Mouse (Mus musculus) liver, postnatal 0 days (tissue): ENCODE measurements around the gene Cdc42se1. TPM values are rescaled to one million over a fixed set of nuclear protein-coding genes. Genes with fewer than 3 reads are reported as not detected.

Experiments used
- ATAC-seq: fragments of 200-750 bp; cut with Nextera tagmentation; 2 replicates; pipeline ENCODE4 v1.8.0; 2017; ENCODE audit warnings: mild to moderate bottlenecking, moderate library complexity
- DNase-seq: peaks from one replicate; pipeline ENCODE4 v3.0.0-alpha.2; 2016
- H3K27ac ChIP-seq: fragments of 300-500 bp; sonication (generic); 2 replicates; pipeline ENCODE4 v1.5.1; 2014; ENCODE audit warnings: antibody characterized with exemption, moderate library complexity, mild to moderate bottlenecking, low read depth
- H3K27me3 ChIP-seq: fragments of 300-500 bp; sonication (generic); 2 replicates; pipeline ENCODE4 v1.6.1; 2014; ENCODE audit warnings: low read length, control low read depth, mixed read lengths; ENCODE audit not compliant: insufficient read depth
- H3K36me3 ChIP-seq: fragments of 300-500 bp; sonication (generic); replicated peaks from 2 replicates; pipeline ENCODE4 v1.6.1; 2014; ENCODE audit warnings: mild to moderate bottlenecking, control low read depth, low read length, moderate library complexity, mixed read lengths; ENCODE audit not compliant: insufficient read depth
- H3K4me1 ChIP-seq: fragments of 300-500 bp; sonication (generic); 2 replicates; pipeline ENCODE4 v1.6.1; 2014; ENCODE audit warnings: antibody characterized with exemption, mild to moderate bottlenecking, control low read depth; ENCODE audit not compliant: insufficient read depth
- H3K4me2 ChIP-seq: fragments of 300-500 bp; sonication (generic); 2 replicates; pipeline ENCODE4 v1.6.1; 2014; ENCODE audit warnings: low read depth, mild to moderate bottlenecking, low read length, moderate library complexity, mixed read lengths
- H3K4me3 ChIP-seq: fragments of 300-500 bp; sonication (generic); 2 replicates; pipeline ENCODE4 v1.5.1; 2014; ENCODE audit warnings: low read depth, low read length
- H3K9ac ChIP-seq: fragments of 300-500 bp; sonication (generic); replicated peaks from 2 replicates; pipeline ENCODE4 v1.6.1; 2014; ENCODE audit warnings: mild to moderate bottlenecking, moderate library complexity
- H3K9me3 ChIP-seq: fragments of 300-500 bp; sonication (generic); 2 replicates; pipeline ENCODE4 v1.6.1; 2016; ENCODE audit warnings: mild to moderate bottlenecking, control low read depth, low read length, mixed read lengths
- CTCF ChIP-seq: sonication (generic); IDR thresholded peaks from 2 replicates; pipeline ENCODE4 v1.5.1; 2016; ENCODE audit warnings: antibody characterized with exemption, low read depth
- EP300 ChIP-seq: IDR thresholded peaks from 2 replicates; pipeline ENCODE4 v1.6.1; 2016; ENCODE audit warnings: antibody characterized with exemption, low read depth, mild to moderate bottlenecking
- WGBS: fragments of 180-500 bp; shearing (Covaris S2); extraction: QIAGEN DNeasy Blood & Tissue Kit; methylation state at CpG from one replicate; pipeline ENCODE4 v1.1.7; 2014; ENCODE audit not compliant: insufficient replicate concordance; 5-methylcytosine and 5-hydroxymethylcytosine counted together
- polyA plus RNA-seq: library from polyadenylated mRNA; unstranded; fragments of >200 nt; fragmentation: Nextera tagmentation; extraction: Ambion mirVana; gene quantifications from 2 replicates; pipeline ENCODE4 v1.2.1, GENCODE M21; 2015

Gene Cdc42se1
- polyA plus RNA-seq, 1 experiment from 2014 or later = 31.7 TPM

- TF ChIP-seq EP300 = no peak
- no peak for TF ChIP-seq CTCF
- Histone ChIP-seq H3K27ac (peak overlapping the region; percentile 98; the same call in 1 of the 2 replicates), H3K27me3 (no peaks in the 10 kb centered on the region), H3K4me2 (peak overlapping the region; percentile 83), H3K4me1 (peaks cover 24% of the 10 kb centered on the region), H3K36me3 (peaks cover 20% of the 10 kb centered on the region), H3K4me3 (peak overlapping the region; percentile 74), H3K9me3 (no peaks in the 10 kb centered on the region), H3K9ac (peak overlapping the region; percentile 86)
- ATAC-seq (no peak), DNase-seq (no peak)
- 81% methylated on average over 12 of the region's 12 CpGs for WGBS
Measured at GRCm38 (mm10) chr3:95284501-95285281, 56.2 kb downstream of the Cdc42se1 start.

GRCm38 (mm10) chr3:95285390-95285789 is 56.9 kb downstream of the Cdc42se1 start:
- no peak overlapping the region for H3K4me3 ChIP-seq
- peaks cover 21% of the 10 kb centered on the region for H3K4me1 ChIP-seq
- H3K4me2 ChIP-seq = peak overlapping the region; percentile 83; the same call in 1 of the 2 replicates
- no peaks in the 10 kb centered on the region for H3K9me3 ChIP-seq
- no peaks in the 10 kb centered on the region for H3K27me3 ChIP-seq
- 0 out of 2 replicates have a peak overlapping the region, but pooled peaks have one; percentile 45 for H3K9ac ChIP-seq
- DNase-seq (no peak), ATAC-seq (no peak)
- H3K36me3 ChIP-seq = peaks cover 20% of the 10 kb centered on the region
- no peak for TF ChIP-seq EP300
- H3K27ac ChIP-seq = peak overlapping the region; percentile 81
- 84% methylated on average over 5 of the region's 5 CpGs for WGBS

Other genes with a start within 250 kb of the Cdc42se1 start
- 3.7 and 5.3 TPM in 2 replicates for gene Zfp687, start 213.3 kb upstream of the Cdc42se1 start, polyA plus RNA-seq
- 142 and 143 TPM in 2 replicates for gene Psmd4, start 186.1 kb upstream of the Cdc42se1 start, polyA plus RNA-seq
- 6.4 and 7.1 TPM in 2 replicates for gene Pip5k1a, start 121.8 kb upstream of the Cdc42se1 start, polyA plus RNA-seq
- 27.4 and 27.9 TPM in 2 replicates for gene Vps72, start 117.7 kb upstream of the Cdc42se1 start, polyA plus RNA-seq
- 0.19 and 1.5 TPM in 2 replicates for gene Tmod4, start 104.3 kb upstream of the Cdc42se1 start, polyA plus RNA-seq
- 19.3 and 23.7 TPM in 2 replicates for gene Scnm1, start 94.7 kb upstream of the Cdc42se1 start, polyA plus RNA-seq
- 6.7 and 7.0 TPM in 2 replicates for gene Lysmd1, start 94.6 kb upstream of the Cdc42se1 start, polyA plus RNA-seq
- 13.0 and 13.1 TPM in 2 replicates for gene Tnfaip8l2, start 86.4 kb upstream of the Cdc42se1 start, polyA plus RNA-seq
- 0.28 and 0.71 TPM in 2 replicates for gene Sema6c, start 68.3 kb upstream of the Cdc42se1 start, polyA plus RNA-seq
- gene Gabpb2, start 10.8 kb upstream of the Cdc42se1 start, polyA plus RNA-seq = 2.5 and 3.9 TPM in 2 replicates
- gene Mllt11, start 3.4 kb downstream of the Cdc42se1 start, polyA plus RNA-seq = 2.0 and 2.3 TPM in 2 replicates
- 0.08 TPM in 1 of 2 replicates, not detected in the other for gene Gm128, start 12.9 kb downstream of the Cdc42se1 start, polyA plus RNA-seq
- gene Bnipl, start 22.5 kb downstream of the Cdc42se1 start, polyA plus RNA-seq = not detected in 2 replicates
- gene Mindy1, start 52.6 kb downstream of the Cdc42se1 start, polyA plus RNA-seq = 41.4 and 42.8 TPM in 2 replicates
- 10.6 and 10.7 TPM in 2 replicates for gene Prune1, start 53.3 kb downstream of the Cdc42se1 start, polyA plus RNA-seq
- gene Anxa9, start 78.4 kb downstream of the Cdc42se1 start, polyA plus RNA-seq = 1.2 TPM in 2 replicates
- gene Cers2, start 86.1 kb downstream of the Cdc42se1 start, polyA plus RNA-seq = 124 and 125 TPM in 2 replicates
- 6.3 and 6.6 TPM in 2 replicates for gene Setdb1, start 128.5 kb downstream of the Cdc42se1 start, polyA plus RNA-seq
- gene 4930558C23Rik, start 174.1 kb downstream of the Cdc42se1 start, polyA plus RNA-seq = not detected in 2 replicates
- gene Arnt, start 205.7 kb downstream of the Cdc42se1 start, polyA plus RNA-seq = 7.9 and 9.4 TPM in 2 replicates